Mouse (Mus musculus) lung, postnatal 36 days (tissue): ENCODE measurements around the gene Fxr1.
"Not testable (repeated sequence)": the region's sequence is repeated elsewhere in the genome, so short reads cannot be mapped to it uniquely, and the experiment has no call there.

ENCODE experiments used
- DNase-seq: peaks from one replicate; pipeline ENCODE4 v3.0.0; 2022; ENCODE audit warnings: mixed read lengths

Fxr1 gene

GRCm38 (mm10) chr3:34019540-34020381 is at the start of gene Fxr1:
TSS of gene Fxr1 (plus strand) at chr3:34019943.
- DNase-seq, result peak; percentile 88

- peak; percentile 14 for DNase-seq
Observed at GRCm38 (mm10) chr3:33979395-33979794, 40.3 kb upstream of the Fxr1 start.

- DNase-seq, result peak; percentile 2
Observed at GRCm38 (mm10) chr3:33982746-33983145, 37.0 kb upstream of the Fxr1 start.

- DNase-seq, result no peak
Observed at GRCm38 (mm10) chr3:33989302-33989701, 30.4 kb upstream of the Fxr1 start.

- no peak for DNase-seq
Observed at GRCm38 (mm10) chr3:33990451-33990850, 29.3 kb upstream of the Fxr1 start.

- DNase-seq, result no peak
Observed at GRCm38 (mm10) chr3:33990921-33991320, 28.8 kb upstream of the Fxr1 start.

GRCm38 (mm10) chr3:33993421-33994126 is 26.2 kb upstream of the Fxr1 start:
- DNase-seq, result no peak

GRCm38 (mm10) chr3:33994127-33994488 is 25.6 kb upstream of the Fxr1 start:
- DNase-seq, result no peak

- not testable (repeated sequence) for DNase-seq
Observed at GRCm38 (mm10) chr3:34001691-34002090, 18.1 kb upstream of the Fxr1 start.

- DNase-seq, result no peak
Observed at GRCm38 (mm10) chr3:34003860-34004259, 15.9 kb upstream of the Fxr1 start.

- peak; percentile 10 for DNase-seq
Observed at GRCm38 (mm10) chr3:34006301-34006700, 13.4 kb upstream of the Fxr1 start.

GRCm38 (mm10) chr3:34006824-34007223 is 12.9 kb upstream of the Fxr1 start:
- DNase-seq, result no peak

- no peak for DNase-seq
Observed at GRCm38 (mm10) chr3:34007611-34008010, 12.1 kb upstream of the Fxr1 start.

- DNase-seq, result peak; percentile 10
Observed at GRCm38 (mm10) chr3:34008191-34008590, 11.6 kb upstream of the Fxr1 start.

- no peak for DNase-seq
Observed at GRCm38 (mm10) chr3:34020382-34021258, 877 bp downstream of the Fxr1 start.

GRCm38 (mm10) chr3:34021259-34021828 is 1.6 kb downstream of the Fxr1 start:
- no peak for DNase-seq

- DNase-seq, result no peak
Observed at GRCm38 (mm10) chr3:34028935-34029334, 9.2 kb downstream of the Fxr1 start.

GRCm38 (mm10) chr3:34030601-34031000 is 10.9 kb downstream of the Fxr1 start:
- no peak for DNase-seq

- DNase-seq, result no peak
Observed at GRCm38 (mm10) chr3:34033720-34034364, 14.1 kb downstream of the Fxr1 start.

- no peak for DNase-seq
Observed at GRCm38 (mm10) chr3:34034803-34035202, 15.1 kb downstream of the Fxr1 start.

GRCm38 (mm10) chr3:34035706-34036105 is 16.0 kb downstream of the Fxr1 start:
- DNase-seq, result no peak

- no peak for DNase-seq
Observed at GRCm38 (mm10) chr3:34041990-34042389, 22.2 kb downstream of the Fxr1 start.
